Mouse (Mus musculus) gastrocnemius, adult 8-10 months (tissue): ENCODE measurements around the gene Manba. TPM values are rescaled to one million over a fixed set of nuclear protein-coding genes. Genes with fewer than 3 reads are reported as not detected.
"Not testable (repeated sequence)": the region's sequence is repeated elsewhere in the genome, so short reads cannot be mapped to it uniquely, and the experiment has no call there.

Experiments
- DNase-seq, 2 experiments: peaks; one replicate each; pipeline ENCODE4 v3.0.0; 2022; ENCODE audit warnings: low spot score in 2 of 2
- total RNA-seq, 4 experiments: library from RNA; stranded (reverse); gene quantifications; 2 replicates each; pipeline ENCODE4 v1.2.4; 2022

The Manba gene
- total RNA-seq, 4 experiments from 2014 or later = 3.0 to 3.6 (median 3.4) TPM

DNA sequence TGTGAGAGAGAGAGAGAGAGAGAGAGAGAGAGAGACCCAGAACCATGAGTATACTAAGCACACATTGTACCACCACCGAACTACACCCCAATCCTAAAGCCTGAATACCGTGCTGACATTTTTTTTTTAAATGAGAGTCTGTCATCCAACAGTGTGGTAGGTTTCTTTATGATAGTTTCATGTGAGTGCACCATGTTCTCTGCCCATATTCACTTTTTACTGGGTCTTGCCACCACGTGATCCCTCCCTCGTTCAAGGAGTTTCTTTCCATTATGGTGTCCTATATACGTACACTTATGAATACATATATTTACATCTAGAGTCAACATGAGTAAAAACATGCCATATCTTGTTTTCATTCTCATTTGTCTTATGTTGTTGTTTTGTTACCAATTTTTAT, 940 bp downstream of the Manba start:
- no peak for DNase-seq

DNA sequence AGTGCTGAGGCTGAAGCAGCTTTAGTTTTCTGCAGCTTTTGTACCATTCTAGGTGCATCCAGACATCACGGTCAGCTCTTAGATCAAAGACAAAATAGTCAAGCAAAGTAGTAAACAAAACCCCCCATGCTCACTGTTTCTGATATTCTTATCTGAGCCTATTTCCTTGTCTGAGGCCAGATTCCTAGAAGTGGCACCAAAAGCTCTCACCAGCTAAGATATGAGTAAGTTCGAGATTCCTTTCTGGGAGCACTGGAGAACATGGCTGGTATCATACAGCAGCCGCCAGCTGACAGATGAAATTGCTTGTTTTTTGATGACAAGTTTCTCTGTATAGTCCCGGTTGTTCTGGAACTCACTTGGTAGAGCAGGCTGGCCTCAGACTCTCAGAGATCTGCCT, 2.4 kb downstream of the Manba start:
- DNase-seq = no peak

DNA sequence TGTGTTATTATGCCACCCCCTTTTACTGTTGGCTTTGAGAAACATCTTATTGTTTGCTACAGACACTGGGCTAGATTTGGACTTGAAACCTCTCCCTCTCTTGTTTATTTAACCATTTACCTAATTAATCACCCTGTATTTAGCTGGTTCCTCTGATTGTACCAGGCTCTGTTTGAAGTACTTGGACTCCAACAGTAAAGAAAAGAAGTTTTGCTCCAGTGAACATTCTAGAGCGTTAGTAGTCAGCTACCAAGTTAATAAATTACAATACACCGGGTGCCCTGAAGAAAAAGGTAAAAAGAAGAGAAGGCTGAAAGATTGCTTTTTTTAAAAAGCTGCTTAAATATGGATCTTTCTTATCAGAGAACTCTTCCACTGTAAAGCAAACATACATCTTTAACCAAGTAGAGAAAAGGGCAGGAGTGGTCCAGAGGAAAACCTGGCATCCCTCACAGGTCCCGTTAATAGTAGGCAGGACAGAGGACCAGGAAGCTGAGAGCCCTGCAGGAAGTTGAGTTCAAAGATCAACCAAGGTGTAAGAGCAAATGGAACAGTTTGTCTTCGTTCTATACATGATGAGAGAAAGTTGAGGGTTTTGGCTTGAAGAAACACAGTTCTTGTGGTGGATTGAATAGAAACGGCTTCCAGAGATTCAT, 4.6 kb downstream of the Manba start:
- DNase-seq = no peak

DNA sequence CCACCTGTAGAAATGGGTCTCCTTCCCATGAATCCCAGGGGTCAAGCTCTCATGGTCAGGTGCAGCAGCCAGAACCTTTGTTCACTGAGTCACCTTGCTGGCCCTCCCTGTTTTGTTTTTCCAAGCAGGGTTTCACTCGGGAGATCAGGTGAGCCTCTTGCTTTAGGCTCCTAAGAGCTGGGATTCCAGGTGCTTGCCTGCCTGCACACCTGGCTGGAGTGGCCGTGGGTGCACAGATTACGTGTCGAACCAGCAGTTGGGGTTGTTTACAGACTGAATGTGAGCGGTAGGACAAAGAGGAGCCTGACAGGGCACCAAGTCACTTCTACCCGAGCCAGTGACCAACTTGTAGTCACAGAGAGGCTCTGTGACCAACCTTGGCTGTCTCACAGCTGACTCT, 5.7 kb downstream of the Manba start:
- DNase-seq = no peak

DNA sequence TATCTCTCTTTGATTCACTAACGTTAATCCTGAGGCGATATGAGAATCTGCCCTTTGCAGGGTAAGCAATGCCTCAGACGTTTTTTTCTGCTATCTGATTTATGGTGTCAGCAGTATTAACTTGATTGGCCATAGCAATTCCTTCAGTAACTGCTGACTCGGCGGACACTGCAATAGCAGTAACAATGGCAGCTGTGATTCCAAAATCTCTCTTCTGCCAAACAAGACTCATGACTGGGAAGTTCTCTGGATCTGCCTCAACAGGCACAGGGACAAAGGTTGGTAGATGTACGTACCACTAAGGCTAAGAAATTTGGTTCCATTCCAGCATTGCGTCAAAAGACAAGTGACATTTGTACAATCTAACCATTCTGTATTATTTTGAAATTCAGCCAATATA, 7.9 kb downstream of the Manba start:
- not testable (repeated sequence) for DNase-seq

DNA sequence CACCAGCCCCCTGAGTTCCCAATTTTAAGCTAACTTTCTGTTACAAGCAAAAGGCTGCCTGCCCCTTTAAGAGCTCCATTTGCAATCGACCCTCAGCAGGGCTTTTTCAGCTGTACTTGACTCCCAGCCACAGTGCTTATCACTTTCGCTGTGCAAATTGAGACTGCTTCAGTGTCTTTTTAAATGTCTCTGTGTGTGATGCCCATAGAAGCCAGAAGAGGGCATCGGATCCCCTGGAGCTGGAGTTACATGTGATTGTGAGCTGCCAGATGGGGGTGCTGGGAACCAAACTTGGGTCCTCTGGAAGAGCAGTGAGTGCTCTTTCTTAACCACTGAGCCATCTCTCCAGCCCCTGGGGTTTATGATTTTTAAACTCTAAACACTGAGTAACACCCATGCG, 12.5 kb downstream of the Manba start:
- DNase-seq = not testable (repeated sequence)

DNA sequence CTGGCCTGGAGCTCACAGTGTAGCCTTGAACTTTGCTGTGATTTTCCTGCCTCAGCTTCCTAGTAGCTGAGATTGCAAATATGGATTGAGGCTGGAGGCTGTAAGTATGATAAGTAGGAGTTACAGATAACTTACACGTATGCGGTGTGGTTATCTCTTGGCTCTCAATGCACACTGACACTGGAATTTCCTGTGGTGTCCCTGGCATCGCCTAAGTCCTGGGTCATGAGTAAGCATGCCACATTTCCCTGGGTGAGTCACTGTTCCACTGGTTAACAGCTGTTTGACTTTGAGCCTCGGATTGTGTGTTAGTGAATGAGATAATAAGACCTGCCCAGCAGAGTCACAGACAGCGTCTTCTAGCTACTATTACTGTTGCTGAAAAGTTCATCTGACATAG, 13.5 kb downstream of the Manba start:
- DNase-seq = no peak

DNA sequence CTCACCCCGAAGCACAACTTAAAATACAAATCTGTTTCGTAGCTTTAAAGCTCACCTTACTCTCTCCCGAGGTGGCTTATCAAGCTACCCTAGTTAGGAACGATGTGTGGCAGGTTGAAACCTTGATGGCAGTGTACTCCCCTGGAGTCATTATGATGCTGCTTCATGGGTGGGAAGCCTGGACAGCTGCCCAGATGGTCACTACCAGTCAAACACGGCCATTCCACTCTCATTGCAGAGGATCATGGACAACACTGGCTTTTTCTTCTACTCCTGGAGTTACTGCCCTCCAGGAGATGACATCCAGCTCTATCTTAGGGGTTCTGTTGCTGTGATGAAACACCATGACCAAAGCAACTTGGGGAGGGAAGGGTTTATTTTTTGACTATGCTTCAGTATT, 17.7 kb downstream of the Manba start:
- DNase-seq = no peak

DNA sequence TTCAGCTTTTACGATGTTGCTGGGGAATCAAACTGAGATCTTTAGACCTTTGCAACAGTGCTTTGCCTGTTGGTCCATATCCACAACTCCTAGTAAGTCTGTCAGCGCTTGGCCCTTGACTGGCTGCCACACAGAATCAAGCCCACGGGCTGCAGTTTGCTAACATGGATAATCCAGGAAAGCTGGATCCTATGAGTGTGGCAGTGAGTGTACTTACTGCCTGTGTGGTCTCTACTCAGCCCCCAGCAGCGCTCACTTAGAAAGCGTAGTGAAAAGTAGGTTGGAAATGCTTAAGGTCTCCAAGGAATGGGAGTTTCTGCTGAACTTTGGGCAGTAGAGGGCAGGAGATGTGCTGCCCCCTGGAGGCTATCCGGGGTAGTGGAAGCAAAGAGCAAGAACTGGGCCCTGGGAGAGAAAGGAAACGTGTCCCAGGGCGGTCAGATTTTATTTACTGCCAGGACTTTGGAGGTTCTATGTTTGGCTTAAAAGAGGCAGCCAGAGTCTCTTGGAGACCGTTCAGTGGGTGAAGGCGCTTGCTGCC, 20.0 kb downstream of the Manba start:
- peak; percentile 65 to 67 for DNase-seq

DNA sequence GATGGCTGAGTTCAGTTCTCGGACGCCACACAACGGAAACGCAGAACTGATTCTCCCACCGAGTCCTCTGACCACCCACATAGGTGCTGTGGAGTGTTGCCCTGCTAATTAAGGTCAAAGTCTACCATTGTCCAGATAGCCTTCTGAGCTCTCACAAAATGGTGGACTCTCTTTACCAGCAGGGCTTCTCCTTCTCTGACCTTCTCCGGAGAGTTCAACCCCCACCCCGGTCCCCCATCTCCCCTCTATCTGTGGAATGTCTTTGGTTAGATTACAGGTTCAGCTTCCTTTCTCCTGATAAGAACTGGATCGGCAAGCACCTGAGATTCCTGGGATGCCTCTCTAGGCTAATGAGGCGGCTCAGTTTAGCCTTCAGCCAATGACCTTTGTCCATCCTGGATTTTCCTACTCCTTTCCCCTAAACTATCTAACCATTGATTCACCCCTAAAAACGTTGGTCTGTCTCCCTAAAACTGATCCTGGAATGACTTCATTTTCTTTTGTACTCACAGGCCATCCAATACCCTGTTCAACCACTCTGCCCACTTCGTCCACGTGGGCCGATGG, 20.6 kb downstream of the Manba start:
- DNase-seq = no peak

DNA sequence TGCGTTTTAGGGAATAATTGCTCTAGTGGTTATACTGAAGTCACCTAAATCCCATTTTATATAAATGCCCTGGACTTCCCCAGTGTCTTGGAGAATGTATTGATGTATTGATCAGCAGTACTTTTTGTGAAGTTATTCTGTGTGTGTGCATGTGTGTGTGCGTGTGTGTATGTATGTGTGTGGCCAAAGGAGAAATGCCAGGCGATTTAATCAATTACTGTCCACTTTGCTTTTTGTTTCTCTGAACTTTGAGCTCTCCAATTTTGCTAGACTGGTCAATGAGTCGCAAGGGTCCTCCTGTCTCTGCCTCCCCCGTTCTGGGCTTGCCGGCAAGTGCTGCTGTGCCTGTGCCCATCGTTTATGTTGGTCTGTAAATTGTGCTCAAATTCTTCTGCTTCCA, 22.1 kb downstream of the Manba start:
- DNase-seq = no peak

DNA sequence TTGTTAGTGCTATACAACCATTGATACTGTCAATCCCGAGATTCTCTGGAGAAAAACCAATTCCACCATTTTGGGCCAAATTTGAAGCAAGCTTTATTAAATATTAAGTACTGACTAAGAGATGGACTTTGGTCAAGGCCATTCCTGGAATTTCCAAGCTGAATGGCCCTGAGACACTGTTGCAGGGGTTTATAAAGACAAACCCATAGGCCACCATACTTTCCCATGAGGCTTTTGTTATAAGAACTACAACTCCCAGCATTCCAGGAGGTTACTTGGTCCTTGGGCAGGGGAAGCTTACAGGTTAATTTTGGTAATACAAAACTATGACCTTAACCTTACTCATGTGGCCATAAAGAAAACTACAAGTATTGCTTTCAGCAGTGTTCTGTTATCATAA, 22.8 kb downstream of the Manba start:
- DNase-seq = no peak

DNA sequence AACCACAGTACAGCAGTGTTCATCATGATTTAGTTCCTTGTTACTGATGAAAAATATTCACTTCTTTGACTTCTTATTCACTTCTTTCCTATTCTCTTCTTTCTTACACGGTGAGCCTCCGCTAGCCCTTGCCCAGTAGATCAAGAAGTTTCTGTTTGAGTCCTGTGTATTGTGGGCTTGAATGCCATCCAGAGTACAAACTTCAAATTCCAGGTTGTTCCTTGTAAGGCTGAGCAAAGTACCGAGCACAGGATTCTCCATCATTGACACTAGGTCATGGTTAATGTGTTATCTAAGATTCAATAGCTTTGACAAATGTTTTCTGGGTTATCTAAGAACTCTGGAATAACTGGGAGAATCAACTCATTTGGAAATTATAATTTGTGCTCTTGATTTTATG, 25.0 kb downstream of the Manba start:
- DNase-seq = no peak

DNA sequence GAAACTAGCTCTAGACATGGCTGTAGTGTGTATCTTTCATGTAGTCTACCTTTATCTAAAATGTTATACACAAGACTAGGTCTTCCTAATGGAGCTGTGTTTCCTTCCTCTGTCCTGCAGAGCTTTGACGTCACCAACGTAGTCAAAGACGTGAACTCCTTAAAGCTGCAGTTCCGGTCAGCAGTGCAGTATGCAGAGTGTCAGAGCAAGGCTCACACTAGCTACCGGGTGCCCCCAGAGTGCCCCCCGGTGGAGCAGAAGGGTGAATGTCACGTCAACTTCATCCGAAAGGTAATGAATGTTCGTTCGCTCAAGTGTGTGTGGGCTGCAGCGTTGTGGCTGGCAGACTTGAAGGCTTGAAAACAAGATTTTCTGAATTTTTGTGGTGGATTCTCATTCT, 26.3 kb downstream of the Manba start:
- DNase-seq = no peak

DNA sequence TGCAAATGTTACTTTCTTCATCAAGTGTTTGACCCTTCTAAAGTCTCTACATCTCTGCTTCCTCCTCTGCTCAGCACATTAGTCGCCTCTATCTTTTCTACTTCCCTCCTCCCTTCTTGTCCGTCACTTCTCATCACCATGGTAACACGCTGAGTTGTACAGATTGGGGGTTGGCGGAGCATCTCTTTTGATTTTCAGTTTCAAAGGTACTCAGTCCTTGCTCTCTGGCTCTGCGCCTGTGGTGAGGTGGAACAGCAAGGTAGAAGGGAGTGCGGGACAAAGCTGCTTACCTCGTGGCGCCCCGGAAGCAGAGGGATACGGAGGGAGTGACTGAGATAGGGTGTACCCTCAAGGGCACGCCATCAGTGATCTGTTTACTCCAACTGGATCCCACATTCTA, 27.9 kb downstream of the Manba start:
- DNase-seq = no peak

DNA sequence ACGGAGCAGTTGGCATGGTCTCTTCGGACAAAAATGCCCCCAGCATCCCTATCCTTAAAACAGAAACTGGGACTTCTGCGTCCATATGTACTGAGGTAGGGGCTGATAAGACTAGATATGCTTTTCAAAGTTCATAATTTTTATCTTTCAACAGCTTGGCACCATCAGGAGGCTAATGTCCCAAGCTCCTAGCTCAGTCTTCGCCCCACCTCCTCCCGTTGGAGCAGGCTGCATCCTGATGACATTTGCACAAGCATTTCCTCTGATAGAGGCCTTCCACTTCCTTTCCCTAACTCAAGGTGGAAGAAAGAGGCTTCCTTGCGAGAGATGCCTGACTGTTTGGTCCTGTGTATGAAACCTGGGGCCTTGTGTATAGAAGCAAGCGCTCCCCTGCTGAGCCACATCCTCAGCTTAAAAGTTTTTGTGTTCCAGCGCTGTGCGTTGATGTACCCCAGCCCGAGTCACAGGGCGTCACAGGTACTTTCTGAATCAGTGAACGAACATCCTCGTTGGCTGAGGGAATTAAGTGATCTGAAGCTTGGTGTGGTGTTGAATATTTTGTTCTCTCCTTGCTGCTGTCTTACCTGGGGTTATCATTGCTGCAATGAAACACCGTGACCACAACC, 28.5 kb downstream of the Manba start:
- no peak for DNase-seq

DNA sequence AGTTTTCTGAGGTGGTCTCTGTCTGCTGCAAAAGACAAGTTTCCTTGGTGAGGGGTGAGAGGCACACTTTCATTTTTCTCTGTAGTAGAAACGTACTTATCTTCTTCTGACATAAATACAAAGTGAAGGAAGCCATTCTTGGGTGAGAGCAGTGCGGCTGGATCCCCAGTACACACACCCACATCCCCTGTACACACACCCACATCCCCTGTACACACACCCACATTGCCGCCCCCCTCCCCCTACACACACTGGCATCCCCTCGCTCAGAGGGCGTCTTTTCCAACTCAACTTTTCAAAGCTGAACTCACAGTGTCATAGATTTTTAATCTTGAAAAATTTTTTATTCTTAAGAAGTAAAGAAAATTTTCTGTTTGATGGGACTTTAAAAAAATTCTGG, 29.8 kb downstream of the Manba start:
- DNase-seq = no peak

DNA sequence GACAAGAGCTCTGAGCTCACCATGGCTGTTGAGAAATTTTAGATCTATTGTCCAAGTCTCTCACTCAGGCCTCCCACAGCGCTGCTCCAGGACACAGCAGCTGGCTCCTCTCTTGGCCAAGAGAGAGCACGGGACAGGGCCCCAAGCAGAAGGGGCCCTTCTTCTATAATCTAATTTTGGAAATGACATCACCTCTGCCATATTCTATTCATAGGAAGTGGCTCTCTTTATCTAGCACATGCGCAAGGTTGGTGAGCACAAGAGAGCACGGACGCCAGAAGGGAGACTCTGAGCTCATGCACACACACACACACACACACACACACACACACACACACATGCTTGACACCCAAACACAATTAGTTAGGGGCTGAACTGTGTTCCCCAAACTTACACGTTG, 31.5 kb downstream of the Manba start:
- DNase-seq = peak; percentile 20 to 24

DNA sequence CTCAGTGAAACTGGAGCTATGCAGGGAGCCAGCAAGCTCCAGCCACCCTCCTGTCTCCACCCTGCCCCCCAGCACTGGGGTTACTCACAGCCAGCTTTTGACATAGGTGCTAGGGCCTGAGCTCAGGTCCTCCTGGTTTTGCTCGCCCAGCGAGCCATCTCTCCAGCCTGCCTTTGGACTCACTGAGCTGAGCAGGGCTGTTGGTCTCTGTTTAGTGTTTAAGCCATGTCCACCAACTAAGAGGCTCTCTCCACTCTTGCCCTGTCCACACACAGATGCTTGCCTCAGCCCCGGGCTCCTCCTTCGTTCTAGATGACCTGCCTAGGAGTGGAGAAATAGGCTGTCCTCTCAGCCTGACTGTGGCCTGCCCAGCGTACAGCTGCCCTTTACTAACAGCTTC, 33.5 kb downstream of the Manba start:
- no peak for DNase-seq

DNA sequence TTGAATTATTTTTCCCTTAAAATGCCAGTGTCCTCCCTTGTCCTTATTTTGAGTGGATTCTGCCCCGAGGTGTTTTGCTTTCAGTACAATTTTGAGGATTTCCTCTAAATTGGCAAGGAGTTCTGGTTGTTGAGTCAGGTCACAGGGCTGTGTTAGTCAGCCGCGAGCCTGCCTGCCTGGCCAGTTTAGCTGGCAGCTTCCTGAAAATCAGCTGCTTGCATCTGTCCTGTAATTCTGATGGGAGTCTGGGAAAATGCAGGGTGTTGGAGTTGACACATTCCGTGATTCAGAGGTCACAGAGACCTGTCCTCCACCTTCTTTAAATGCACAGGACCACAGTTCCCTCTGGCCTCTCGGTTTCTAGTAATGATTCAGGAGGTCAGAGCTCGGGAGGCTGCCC, 34.2 kb downstream of the Manba start:
- DNase-seq = no peak

DNA sequence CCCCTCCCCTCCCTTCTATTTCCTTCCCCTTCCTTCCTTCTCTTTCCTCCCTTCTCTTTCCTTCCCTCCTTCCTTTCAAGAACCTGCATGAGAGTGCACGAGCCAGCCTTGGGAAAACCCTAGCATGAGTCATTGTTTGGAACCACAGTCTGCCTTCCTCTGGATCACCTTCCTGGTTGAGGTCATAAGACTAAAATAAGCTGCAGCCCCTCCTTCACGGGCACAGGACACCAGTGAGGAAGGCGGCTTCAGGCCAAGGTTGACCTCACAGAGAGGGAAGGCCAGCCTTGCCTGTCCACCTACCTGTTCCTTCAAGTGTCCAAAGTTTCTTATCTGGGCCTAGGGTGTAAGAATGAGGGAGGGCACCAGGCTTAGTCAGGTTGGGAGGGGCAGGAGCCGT, 36.6 kb downstream of the Manba start:
- peak; percentile 80 to 82 for DNase-seq

DNA sequence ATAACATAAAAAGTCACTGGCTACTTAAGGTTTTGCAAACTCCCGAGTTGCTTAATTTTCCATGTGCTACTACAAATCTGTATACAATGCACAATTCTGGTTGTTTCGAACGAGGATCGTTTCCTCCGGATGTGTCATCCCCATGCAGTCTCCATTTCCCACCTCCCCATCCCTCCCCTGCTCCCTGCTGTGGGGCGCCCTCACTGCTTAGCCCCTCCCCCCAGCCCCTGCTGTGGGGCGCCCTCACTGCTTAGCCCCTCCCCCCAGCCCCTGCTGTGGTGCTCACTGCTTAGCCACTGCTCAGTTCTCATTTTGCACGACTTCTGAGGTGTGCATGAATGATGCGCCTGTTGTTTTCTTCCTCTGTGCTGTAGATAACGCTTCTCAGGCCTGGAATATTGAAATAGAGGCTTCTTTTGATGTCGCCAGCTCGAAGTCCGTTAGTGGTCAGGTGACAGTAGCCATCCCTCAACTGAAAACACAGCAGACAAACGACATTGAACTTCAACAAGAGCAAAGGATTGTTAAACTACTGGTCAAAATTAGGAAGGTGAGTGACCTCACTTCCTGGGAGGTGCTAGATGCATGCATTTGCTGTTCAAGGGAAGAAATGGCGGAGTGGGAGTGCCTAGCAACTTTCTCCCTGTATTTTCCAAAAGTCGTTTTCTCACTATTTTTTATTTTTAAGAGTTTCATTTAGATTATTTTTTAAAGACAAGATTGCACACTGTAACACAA, 37.4 kb downstream of the Manba start:
- no peak for DNase-seq
